Mouse (Mus musculus) neural tube, embryonic 11.5 days (tissue): ENCODE data around the gene Wdr19. TPM values are rescaled to one million over a fixed set of nuclear protein-coding genes. Genes with fewer than 3 reads are reported as not detected.
A peak's percentile ranks its signal among the peaks of the same experiment; 100 is the strongest.

Experiments used
- ATAC-seq: fragments of 200-750 bp; cut with Nextera tagmentation; 2 replicates; pipeline ENCODE4 v1.8.0; 2017; ENCODE audit warnings: moderate number of reproducible peaks, mild to moderate bottlenecking, moderate TSS enrichment, moderate library complexity; ENCODE audit not compliant: insufficient read depth, low FRiP score, low TSS enrichment
- DNase-seq: peaks from one replicate; pipeline ENCODE4 v3.0.0-alpha.2; 2015; ENCODE audit warnings: low spot score
- H3K27ac ChIP-seq: fragments of 300-500 bp; sonication (generic); 2 replicates; pipeline ENCODE4 v1.5.1; 2014; ENCODE audit warnings: low read depth, mild to moderate bottlenecking, low read length
- H3K27me3 ChIP-seq: fragments of 300-500 bp; sonication (generic); 2 replicates; pipeline ENCODE4 v1.6.1; 2014; ENCODE audit warnings: mild to moderate bottlenecking, low read length, mixed read lengths; ENCODE audit not compliant: control insufficient read depth, insufficient read depth
- H3K36me3 ChIP-seq: fragments of 300-500 bp; sonication (generic); 2 replicates; pipeline ENCODE4 v1.6.1; 2014; ENCODE audit warnings: mild to moderate bottlenecking, low read length, moderate library complexity, mixed read lengths; ENCODE audit not compliant: control insufficient read depth, insufficient read depth
- H3K4me1 ChIP-seq: fragments of 300-500 bp; sonication (generic); 2 replicates; pipeline ENCODE4 v1.6.1; 2014; ENCODE audit warnings: low read length, mixed read lengths; ENCODE audit not compliant: control insufficient read depth, insufficient read depth
- H3K4me2 ChIP-seq: fragments of 300-500 bp; sonication (generic); 2 replicates; pipeline ENCODE4 v1.6.1; 2014; ENCODE audit warnings: low read depth, mild to moderate bottlenecking, moderate library complexity
- H3K4me3 ChIP-seq: fragments of 300-500 bp; sonication (generic); 2 replicates; pipeline ENCODE4 v1.5.1; 2014; ENCODE audit warnings: low read depth, low read length
- H3K9ac ChIP-seq: fragments of 300-500 bp; sonication (generic); 2 replicates; pipeline ENCODE4 v1.6.1; 2014; ENCODE audit warnings: mild to moderate bottlenecking, low read length
- H3K9me3 ChIP-seq: fragments of 300-500 bp; sonication (generic); 2 replicates; pipeline ENCODE4 v1.6.1; 2016; ENCODE audit warnings: low read length; ENCODE audit not compliant: control insufficient read depth
- WGBS: fragments of 180-500 bp; shearing (Covaris S2); extraction: QIAGEN DNeasy Blood & Tissue Kit; methylation state at CpG from one replicate; pipeline ENCODE4 v1.1.7; 2014; 5-methylcytosine and 5-hydroxymethylcytosine counted together
- polyA plus RNA-seq: library from polyadenylated mRNA; unstranded; fragments of >200 nt; fragmentation: Nextera tagmentation; extraction: Ambion mirVana; gene quantifications from 2 replicates; pipeline ENCODE4 v1.2.1, GENCODE M21; 2014

Wdr19 gene
- 13.8 and 15.6 TPM in 2 replicates for polyA plus RNA-seq

GRCm38 (mm10) chr5:65199346-65200128 lies at the start of gene Wdr19:
Gene Wdr19 (plus strand): TSS chr5:65199696.
- no peak within 1 kb of the TSS for H3K27ac ChIP-seq
- H3K9ac ChIP-seq: peak within 1 kb of the TSS; percentile 64
- DNase-seq (peak; percentile 99), ATAC-seq (peak; percentile 100)
- H3K4me3 ChIP-seq: peak within 1 kb of the TSS; percentile 71
- 0% methylated on average over 37 of the region's 37 CpGs for WGBS
- H3K4me2 ChIP-seq: peak within 1 kb of the TSS; percentile 66
- peaks cover 5% of the 10 kb centered on the region; the same call in 1 of the 2 replicates for H3K4me1 ChIP-seq
- H3K9me3 ChIP-seq: no peaks in the 10 kb centered on the region
- H3K36me3 ChIP-seq: no peaks in the 10 kb centered on the region
- no peaks in the 10 kb centered on the region for H3K27me3 ChIP-seq

DNA sequence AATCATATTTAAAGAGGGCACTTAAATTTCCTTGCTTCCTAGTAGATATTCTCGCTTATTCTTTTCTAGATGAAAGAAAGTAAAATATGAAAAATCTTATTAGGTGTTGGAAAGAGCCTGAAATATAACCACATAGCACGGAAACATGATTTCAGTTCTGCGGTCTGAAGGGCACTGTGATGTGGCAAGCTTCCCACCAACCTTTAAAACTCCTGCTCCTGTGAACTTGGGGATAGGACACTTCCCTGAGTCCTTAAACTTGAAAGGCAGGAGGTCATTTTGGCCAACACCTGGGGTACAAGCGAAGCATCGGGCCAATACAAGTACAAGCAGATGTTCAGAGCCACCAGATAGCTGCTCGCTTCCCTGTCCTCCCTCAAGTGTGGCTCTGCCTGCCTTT lies 49.8 kb upstream of the Wdr19 start:
- H3K9me3 ChIP-seq: no peaks in the 10 kb centered on the region
- no peak overlapping the region for H3K4me3 ChIP-seq
- no peak for DNase-seq
- H3K4me2 ChIP-seq: no peak overlapping the region
- no peaks in the 10 kb centered on the region for H3K4me1 ChIP-seq
- H3K36me3 ChIP-seq: no peaks in the 10 kb centered on the region
- H3K9ac ChIP-seq: no peak overlapping the region
- H3K27me3 ChIP-seq: no peaks in the 10 kb centered on the region
- no peak for ATAC-seq
- no peak overlapping the region for H3K27ac ChIP-seq
- WGBS: 93% methylated on average over 6 of the region's 6 CpGs

DNA sequence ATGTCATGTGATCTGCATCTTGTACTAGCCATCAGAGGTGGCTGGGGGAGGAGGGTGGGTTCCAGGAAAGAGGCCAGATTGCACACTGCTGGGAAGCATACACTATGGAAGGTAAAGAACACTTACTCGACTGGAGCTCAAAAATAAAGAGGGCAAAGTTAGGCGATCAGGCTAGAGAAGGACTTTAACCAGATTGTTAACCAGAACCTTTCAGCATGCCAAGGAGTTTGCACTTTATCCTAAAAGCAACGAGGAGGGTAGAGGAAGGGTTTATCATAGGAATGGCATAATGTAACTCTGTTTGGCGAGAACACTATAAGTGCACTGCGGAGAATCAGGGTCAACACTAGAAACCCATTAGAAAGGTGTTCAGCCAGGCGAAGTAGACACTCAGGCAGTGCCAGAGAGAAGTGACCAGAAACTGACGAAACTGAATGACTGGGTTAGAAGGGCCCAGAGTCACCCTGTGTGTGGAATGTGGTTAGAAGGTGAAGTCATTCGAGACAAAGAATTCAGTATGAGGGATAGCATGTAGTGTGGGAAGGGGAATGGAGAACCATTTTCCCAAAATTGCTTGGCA lies 49.0 kb upstream of the Wdr19 start:
- no peaks in the 10 kb centered on the region for H3K9me3 ChIP-seq
- H3K27ac ChIP-seq: no peak overlapping the region
- H3K4me1 ChIP-seq: no peaks in the 10 kb centered on the region
- H3K4me3 ChIP-seq: no peak overlapping the region
- H3K4me2 ChIP-seq: no peak overlapping the region
- no peak for ATAC-seq
- no peaks in the 10 kb centered on the region for H3K36me3 ChIP-seq
- no peak overlapping the region for H3K9ac ChIP-seq
- 91% methylated on average over 8 of the region's 8 CpGs for WGBS
- DNase-seq: no peak
- H3K27me3 ChIP-seq: no peaks in the 10 kb centered on the region

DNA sequence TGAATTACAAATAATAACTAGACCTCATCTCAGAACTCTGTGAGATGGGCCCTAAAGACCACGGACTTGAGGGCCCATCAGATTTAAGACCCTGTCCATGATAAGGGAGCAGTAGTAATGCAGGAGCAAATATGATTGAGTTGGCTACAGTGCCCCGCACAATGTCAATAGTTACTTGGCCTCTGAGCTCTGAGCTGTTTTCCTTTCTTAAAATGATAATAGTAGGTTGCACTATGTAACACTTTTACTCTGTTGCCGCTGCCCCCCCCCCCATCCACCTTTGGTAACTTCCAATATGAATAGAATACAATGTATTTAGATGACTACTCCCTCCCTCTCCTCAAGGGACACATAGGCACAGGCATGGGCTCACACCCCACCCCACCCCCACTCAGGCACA lies 48.2 kb upstream of the Wdr19 start:
- Histone ChIP-seq H3K36me3 (no peaks in the 10 kb centered on the region), H3K9ac (no peak overlapping the region), H3K9me3 (no peaks in the 10 kb centered on the region), H3K4me1 (no peaks in the 10 kb centered on the region), H3K4me2 (no peak overlapping the region), H3K4me3 (no peak overlapping the region), H3K27me3 (no peaks in the 10 kb centered on the region), H3K27ac (no peak overlapping the region)
- 93% methylated on average over 3 of the region's 3 CpGs for WGBS
- DNase-seq (no peak), ATAC-seq (no peak)

DNA sequence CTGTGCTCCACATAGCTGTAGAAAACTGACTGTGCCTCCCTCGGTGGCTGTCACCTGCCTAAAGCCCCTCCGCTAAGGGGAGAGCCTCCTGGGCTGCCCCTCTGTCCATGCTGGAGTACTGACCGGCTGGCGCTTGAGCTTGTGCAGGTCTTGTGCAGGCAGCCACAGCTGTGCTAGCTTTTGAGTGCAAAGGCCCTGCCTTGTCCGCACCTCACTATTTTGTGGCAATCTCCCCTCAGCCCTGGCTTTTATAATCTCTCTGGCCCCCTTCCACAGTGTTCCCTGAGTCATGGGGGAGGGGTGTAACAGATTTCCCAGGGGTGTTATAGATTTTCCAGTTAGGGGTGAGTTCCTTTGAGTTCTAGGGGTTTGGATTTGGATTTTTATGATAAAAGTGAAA lies 47.7 kb upstream of the Wdr19 start:
- Histone ChIP-seq H3K4me1 (no peaks in the 10 kb centered on the region), H3K27ac (no peak overlapping the region), H3K9ac (no peak overlapping the region), H3K4me2 (no peak overlapping the region), H3K4me3 (no peak overlapping the region), H3K27me3 (no peaks in the 10 kb centered on the region), H3K36me3 (no peaks in the 10 kb centered on the region; the same call in 1 of the 2 replicates), H3K9me3 (no peaks in the 10 kb centered on the region)
- 78% methylated on average over 5 of the region's 5 CpGs for WGBS
- DNase-seq (no peak), ATAC-seq (no peak)

DNA sequence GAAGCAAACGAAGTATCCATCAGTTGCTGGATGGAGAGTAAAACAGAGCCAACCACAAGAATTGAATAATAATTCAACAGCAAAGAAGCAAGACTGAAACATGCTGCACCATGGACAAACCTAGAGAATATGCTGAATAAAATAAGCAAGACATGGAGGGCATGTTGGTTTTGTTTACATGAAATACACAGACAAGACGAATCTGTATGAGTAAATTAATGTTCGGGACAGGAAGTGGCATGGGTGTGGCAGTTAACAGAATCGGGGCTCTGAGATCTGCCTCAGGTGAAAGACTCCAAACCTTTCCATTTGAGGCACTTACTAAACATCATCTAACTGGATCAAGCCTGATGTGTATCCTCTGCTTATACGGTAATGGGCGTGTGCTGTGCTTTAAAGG lies 45.2 kb upstream of the Wdr19 start:
- DNase-seq: no peak
- WGBS: 93% methylated on average over 6 of the region's 6 CpGs
- Histone ChIP-seq H3K27ac (no peak overlapping the region), H3K4me1 (no peaks in the 10 kb centered on the region), H3K4me3 (no peak overlapping the region), H3K4me2 (no peak overlapping the region), H3K36me3 (no peaks in the 10 kb centered on the region; the same call in 1 of the 2 replicates), H3K9me3 (no peaks in the 10 kb centered on the region), H3K9ac (no peak overlapping the region), H3K27me3 (no peaks in the 10 kb centered on the region)
- no peak for ATAC-seq

GRCm38 (mm10) chr5:65156853-65157252 lies 42.6 kb upstream of the Wdr19 start:
- no peak overlapping the region for H3K4me2 ChIP-seq
- DNase-seq: no peak
- no peak overlapping the region for H3K4me3 ChIP-seq
- no peaks in the 10 kb centered on the region for H3K9me3 ChIP-seq
- H3K4me1 ChIP-seq: no peaks in the 10 kb centered on the region
- WGBS: 74% methylated on average over 2 of the region's 2 CpGs
- H3K27me3 ChIP-seq: no peaks in the 10 kb centered on the region
- H3K9ac ChIP-seq: no peak overlapping the region
- no peaks in the 10 kb centered on the region; the same call in 1 of the 2 replicates for H3K36me3 ChIP-seq
- no peak overlapping the region for H3K27ac ChIP-seq
- no peak for ATAC-seq

GRCm38 (mm10) chr5:65157412-65158381 lies 41.8 kb upstream of the Wdr19 start:
- ATAC-seq (no peak), DNase-seq (no peak)
- Histone ChIP-seq H3K27ac (no peak overlapping the region), H3K27me3 (no peaks in the 10 kb centered on the region), H3K4me1 (no peaks in the 10 kb centered on the region), H3K36me3 (no peaks in the 10 kb centered on the region; the same call in 1 of the 2 replicates), H3K9me3 (no peaks in the 10 kb centered on the region), H3K4me3 (no peak overlapping the region), H3K9ac (no peak overlapping the region), H3K4me2 (no peak overlapping the region)
- WGBS: 76% methylated on average over 22 of the region's 22 CpGs
